In genomic region chr9:95464028-95464427, GRCm38 (mm10) we compare ENCODE assay signal across 26 mouse cellular contexts. TPM values are rescaled to one million over a fixed set of nuclear protein-coding genes. Genes with fewer than 3 reads are reported as not detected.
DNase-seq lines count a peak whose midpoint lies in the region; ATAC-seq and TF ChIP-seq lines count a peak whose summit lies in the region.
"Had no signal": no experiment of that assay in that cellular context is flagged by ENCODE, and none has a peak within 500 bp of the region (broad histone marks: within the 10 kb centered on the region; RNA-seq: fewer than 3 reads in every experiment).

No protein-coding gene starts in this region.

- no peak overlapping the region for H3K4me3 ChIP-seq in hindbrain, postnatal 0 days (ENCODE audit: low read length)
- H3K4me3 ChIP-seq in hindbrain, embryonic 11.5 days (ENCODE audit: low read depth, low read length), result no peak overlapping the region
- no peak overlapping the region for H3K4me3 ChIP-seq in lung, embryonic 14.5 days (ENCODE audit: low read depth, low read length)
- no peak overlapping the region for H3K4me3 ChIP-seq in embryonic facial prominence, embryonic 10.5 days
- H3K4me3 ChIP-seq: forebrain, embryonic 10.5 days; heart, embryonic 13.5 days; hindbrain, embryonic 12.5 days; midbrain, embryonic 12.5 days; neural tube, embryonic 12.5 days; stomach, embryonic 15.5 days had no signal

- in situ Hi-C loops in Patski (cut with MboI; ENCODE audit: low pct_unique_long_range_greater_than_20kb), result no loop called here

- H3K27ac ChIP-seq in hindbrain, postnatal 0 days, result no peak overlapping the region
- no peak overlapping the region for H3K27ac ChIP-seq in hindbrain, embryonic 11.5 days (ENCODE audit: low read depth, low read length)
- H3K27ac ChIP-seq in lung, embryonic 14.5 days (ENCODE audit: low read depth), result no peak overlapping the region
- no peak overlapping the region for H3K27ac ChIP-seq in embryonic facial prominence, embryonic 10.5 days (replicated peaks)
- H3K27ac ChIP-seq: forebrain, embryonic 10.5 days; heart, embryonic 13.5 days; hindbrain, embryonic 12.5 days; liver, embryonic 14.5 days; midbrain, embryonic 12.5 days; neural tube, embryonic 12.5 days; stomach, embryonic 15.5 days had no signal

- no peaks in the 10 kb centered on the region for H3K4me1 ChIP-seq in hindbrain, postnatal 0 days (ENCODE audit: insufficient read depth, low read length)
- no peaks in the 10 kb centered on the region for H3K4me1 ChIP-seq in hindbrain, embryonic 11.5 days (replicated peaks; ENCODE audit: control insufficient read depth, insufficient read depth, low read length)
- H3K4me1 ChIP-seq in lung, embryonic 14.5 days (ENCODE audit: insufficient read depth), result no peaks in the 10 kb centered on the region
- H3K4me1 ChIP-seq in embryonic facial prominence, embryonic 10.5 days, result no peaks in the 10 kb centered on the region
- H3K4me1 ChIP-seq: forebrain, embryonic 10.5 days; heart, embryonic 13.5 days; hindbrain, embryonic 12.5 days; midbrain, embryonic 12.5 days; neural tube, embryonic 12.5 days; stomach, embryonic 15.5 days had no signal

- no peak for ATAC-seq in hindbrain, postnatal 0 days
- no peak for ATAC-seq in hindbrain, embryonic 11.5 days (ENCODE audit: low FRiP score)
- no peak for ATAC-seq in lung, embryonic 14.5 days (ENCODE audit: insufficient read depth)
- no peak for ATAC-seq in Patski
- ATAC-seq: inflammation-experienced regulatory T-cells, adult 6 months had no signal

- no peaks in the 10 kb centered on the region for H3K9me3 ChIP-seq in hindbrain, postnatal 0 days (ENCODE audit: low read length)
- no peaks in the 10 kb centered on the region for H3K9me3 ChIP-seq in hindbrain, embryonic 11.5 days (ENCODE audit: control insufficient read depth, low read length)
- H3K9me3 ChIP-seq in lung, embryonic 14.5 days (ENCODE audit: low read depth, low read length), result no peaks in the 10 kb centered on the region
- H3K9me3 ChIP-seq in embryonic facial prominence, embryonic 10.5 days, result no peaks in the 10 kb centered on the region
- H3K9me3 ChIP-seq: forebrain, embryonic 10.5 days; heart, embryonic 13.5 days; hindbrain, embryonic 12.5 days; midbrain, embryonic 12.5 days; neural tube, embryonic 12.5 days; stomach, embryonic 15.5 days had no signal

- no peak overlapping the region for H3K9ac ChIP-seq in hindbrain, postnatal 0 days (replicated peaks; ENCODE audit: low read length)
- no peak overlapping the region for H3K9ac ChIP-seq in hindbrain, embryonic 11.5 days (ENCODE audit: low read depth, low read length)
- H3K9ac ChIP-seq in lung, embryonic 14.5 days, result no peak overlapping the region
- H3K9ac ChIP-seq: heart, embryonic 13.5 days; hindbrain, embryonic 12.5 days; liver, embryonic 14.5 days; midbrain, embryonic 12.5 days; neural tube, embryonic 12.5 days; stomach, embryonic 15.5 days had no signal

- no peak overlapping the region for H3K4me2 ChIP-seq in hindbrain, postnatal 0 days (ENCODE audit: low read depth, low read length)
- no peak overlapping the region for H3K4me2 ChIP-seq in hindbrain, embryonic 11.5 days (replicated peaks; ENCODE audit: low read depth, low read length)
- H3K4me2 ChIP-seq in lung, embryonic 14.5 days, result no peak overlapping the region
- H3K4me2 ChIP-seq: heart, embryonic 13.5 days; hindbrain, embryonic 12.5 days; midbrain, embryonic 12.5 days; neural tube, embryonic 12.5 days; stomach, embryonic 15.5 days had no signal

- POLR2A ChIA-PET in Patski (lab: Charles Lee), result no interaction called here

- peak; percentile 27 for DNase-seq in hindbrain, postnatal 0 days (ENCODE audit: low spot score)
- no peak for DNase-seq in hindbrain, embryonic 11.5 days (ENCODE audit: low spot score)
- peak; percentile 20 for DNase-seq in lung, embryonic 14.5 days
- DNase-seq in lung, adult 18-20 months, result no peak
- DNase-seq in Patski (ENCODE audit: low read depth, low spot score), result no peak
- DNase-seq in induced T-regulatory cell, adult 2 months (ENCODE audit: low read depth), result peak; percentile 10
- DNase-seq in embryonic facial prominence, embryonic 10.5 days (ENCODE audit: low spot score), result no peak
- DNase-seq: adrenal gland, postnatal 36 days; cerebellum, adult 11 months; cerebellum, adult 9-11 months; heart, adult 11 months; heart, postnatal 14 days; kidney, adult 9 months; kidney, postnatal 25 days; lung, postnatal 14 days; right cerebral cortex, postnatal 14 days; thymus, adult 18-20 months; thymus, postnatal 36 days had no signal

- no peaks in the 10 kb centered on the region for H3K27me3 ChIP-seq in hindbrain, postnatal 0 days (ENCODE audit: insufficient read depth, low read length)
- no peaks in the 10 kb centered on the region for H3K27me3 ChIP-seq in hindbrain, embryonic 11.5 days (ENCODE audit: control insufficient read depth, insufficient read depth, low read length)
- no peaks in the 10 kb centered on the region for H3K27me3 ChIP-seq in lung, embryonic 14.5 days (ENCODE audit: insufficient read depth, low read length)
- no peaks in the 10 kb centered on the region for H3K27me3 ChIP-seq in Patski
- no peaks in the 10 kb centered on the region for H3K27me3 ChIP-seq in embryonic facial prominence, embryonic 10.5 days (replicated peaks; ENCODE audit: low read depth, poor library complexity, severe bottlenecking)
- H3K27me3 ChIP-seq: heart, embryonic 13.5 days; hindbrain, embryonic 12.5 days; midbrain, embryonic 12.5 days; neural tube, embryonic 12.5 days; stomach, embryonic 15.5 days had no signal

- TF ChIP-seq CTCF in hindbrain, postnatal 0 days (IDR thresholded peaks at IDR 0.05; ENCODE audit: low read depth), result peak; percentile 49
- TF ChIP-seq CTCF in lung, embryonic 14.5 days (IDR thresholded peaks at IDR 0.05; ENCODE audit: low read depth), result no peak
- peak; percentile 34 for TF ChIP-seq CTCF in Patski (IDR thresholded peaks at IDR 0.05)

- H3K36me3 ChIP-seq in hindbrain, postnatal 0 days (ENCODE audit: insufficient read depth, low read length), result peaks cover 19% of the 10 kb centered on the region
- H3K36me3 ChIP-seq in hindbrain, embryonic 11.5 days (ENCODE audit: control insufficient read depth, insufficient read depth, low read length), result no peaks in the 10 kb centered on the region
- peaks cover 77% of the 10 kb centered on the region for H3K36me3 ChIP-seq in lung, embryonic 14.5 days (ENCODE audit: insufficient read depth)
- H3K36me3 ChIP-seq in embryonic facial prominence, embryonic 10.5 days (replicated peaks), result peaks cover 87% of the 10 kb centered on the region

- 92% methylated on average over 1 of the region's 1 CpGs for WGBS in hindbrain, postnatal 0 days
- WGBS in hindbrain, embryonic 11.5 days, result 92% methylated on average over 1 of the region's 1 CpGs
- WGBS in lung, embryonic 14.5 days, result 98% methylated on average over 1 of the region's 1 CpGs
- 99% methylated on average over 1 of the region's 1 CpGs for WGBS in embryonic facial prominence, embryonic 10.5 days

- CTCF ChIA-PET in Patski (lab: Charles Lee), result interaction anchor here (1.0 to 3.5 kb wide), 4 partner anchors 9 to 36 kb away, joined by 3 to 17 read pairs (median 4); no protein-coding TSS in a partner anchor

RNA-seq across cellular contexts. Expression of gene U2surp, which starts 47.8 kb away (rescaled TPM):
- total RNA-seq in hindbrain, postnatal 0 days (2014; rRNA removed), result 30.2 and 35.2 TPM in 2 replicates
- polyA plus RNA-seq in hindbrain, postnatal 0 days (2015; fragmentation: Nextera tagmentation; extraction: Ambion mirVana), result 122 and 128 TPM in 2 replicates
- 142 and 183 TPM in 2 replicates for polyA plus RNA-seq in hindbrain, embryonic 11.5 days (2014; fragmentation: Nextera tagmentation; extraction: Ambion mirVana)
- polyA plus RNA-seq in lung, embryonic 14.5 days (2014; fragmentation: Nextera tagmentation; extraction: Ambion mirVana), result 125 and 138 TPM in 2 replicates
- polyA plus RNA-seq in Patski (2021), result 50.6 TPM
- polyA plus RNA-seq in embryonic facial prominence, embryonic 10.5 days (2016; fragmentation: Nextera tagmentation; extraction: Ambion mirVana), result 123 and 134 TPM in 2 replicates

RNA-seq across cellular contexts. Expression of gene Chst2, which starts 57.5 kb away (rescaled TPM):
- total RNA-seq in hindbrain, postnatal 0 days (2014; rRNA removed), result 73.8 and 88.2 TPM in 2 replicates
- polyA plus RNA-seq in hindbrain, postnatal 0 days (2015; fragmentation: Nextera tagmentation; extraction: Ambion mirVana), result 27.5 and 28.0 TPM in 2 replicates
- 7.5 and 7.8 TPM in 2 replicates for polyA plus RNA-seq in hindbrain, embryonic 11.5 days (2014; fragmentation: Nextera tagmentation; extraction: Ambion mirVana)
- polyA plus RNA-seq in lung, embryonic 14.5 days (2014; fragmentation: Nextera tagmentation; extraction: Ambion mirVana), result 14.8 and 16.0 TPM in 2 replicates
- polyA plus RNA-seq in Patski (2021), result 9.1 TPM
- 3.4 and 3.9 TPM in 2 replicates for polyA plus RNA-seq in embryonic facial prominence, embryonic 10.5 days (2016; fragmentation: Nextera tagmentation; extraction: Ambion mirVana)

Comparison
In these comparisons a context has a peak if more than half of its experiments do, and no peak if none do; other contexts are left out.
1. DNase-seq: peak in hindbrain, postnatal 0 days (single experiment), lung, embryonic 14.5 days (single experiment) and induced T-regulatory cell, adult 2 months (single experiment); none in hindbrain, embryonic 11.5 days (single experiment), lung, adult 18-20 months (0 of 2), Patski (single experiment) and embryonic facial prominence, embryonic 10.5 days (single experiment).